Mouse (Mus musculus) kidney, postnatal 0 days (tissue): Measurements from ENCODE around the gene Cep85l. TPM values are rescaled to one million over a fixed set of nuclear protein-coding genes. Genes with fewer than 3 reads are reported as not detected.

Experiments used
- ATAC-seq: fragments of 200-750 bp; cut with Nextera tagmentation; replicated peaks from 2 replicates; pipeline ENCODE4 v1.8.0; 2017; ENCODE audit warnings: low read depth, moderate number of reproducible peaks, moderate TSS enrichment, moderate library complexity; ENCODE audit not compliant: low FRiP score
- DNase-seq: peaks from one replicate; pipeline ENCODE4 v3.0.0-alpha.2; 2016; ENCODE audit warnings: low spot score
- H3K27ac ChIP-seq: fragments of 300-500 bp; sonication (generic); 2 replicates; pipeline ENCODE4 v1.5.1; 2014; ENCODE audit warnings: mild to moderate bottlenecking
- H3K27me3 ChIP-seq: fragments of 300-500 bp; sonication (generic); 2 replicates; pipeline ENCODE4 v1.6.1; 2014; ENCODE audit warnings: low read length, mixed read lengths; ENCODE audit not compliant: insufficient read depth
- H3K36me3 ChIP-seq: fragments of 300-500 bp; sonication (generic); 2 replicates; pipeline ENCODE4 v1.6.1; 2014; ENCODE audit warnings: low read length, mixed read lengths; ENCODE audit not compliant: insufficient read depth
- H3K4me1 ChIP-seq: fragments of 300-500 bp; sonication (generic); replicated peaks from 2 replicates; pipeline ENCODE4 v1.6.1; 2014; ENCODE audit warnings: antibody characterized with exemption, low read length, mixed read lengths; ENCODE audit not compliant: insufficient read depth
- H3K4me2 ChIP-seq: fragments of 300-500 bp; sonication (generic); 2 replicates; pipeline ENCODE4 v1.6.1; 2014; ENCODE audit warnings: mild to moderate bottlenecking, low read length, moderate library complexity, mixed read lengths
- H3K4me3 ChIP-seq: fragments of 300-500 bp; sonication (generic); replicated peaks from 2 replicates; pipeline ENCODE4 v1.5.1; 2014; ENCODE audit warnings: low read depth, low read length
- H3K9ac ChIP-seq: fragments of 300-500 bp; sonication (generic); 2 replicates; pipeline ENCODE4 v1.6.1; 2014; ENCODE audit warnings: low read depth, low read length
- H3K9me3 ChIP-seq: fragments of 300-500 bp; sonication (generic); replicated peaks from 2 replicates; pipeline ENCODE4 v1.6.1; 2016; ENCODE audit warnings: low read length, inconsistent platforms, mixed read lengths
- CTCF ChIP-seq: IDR thresholded peaks from 2 replicates; pipeline ENCODE4 v1.5.1; 2016; ENCODE audit warnings: antibody characterized with exemption, low read depth, mild to moderate bottlenecking, moderate library complexity
- WGBS: fragments of 180-500 bp; shearing (Covaris S2); extraction: QIAGEN DNeasy Blood & Tissue Kit; methylation state at CpG from one replicate; pipeline ENCODE4 v1.1.7; 2014; 5-methylcytosine and 5-hydroxymethylcytosine counted together
- polyA plus RNA-seq: library from polyadenylated mRNA; unstranded; fragments of >200 nt; fragmentation: Nextera tagmentation; extraction: Ambion mirVana; gene quantifications from 2 replicates; pipeline ENCODE4 v1.2.1, GENCODE M21; 2015

The Cep85l gene
- polyA plus RNA-seq, 1 experiment from 2014 or later: 4.7 TPM

- DNase-seq (no peak), ATAC-seq (no peak)
- H3K36me3 ChIP-seq: no peaks in the 10 kb centered on the region
- 72% methylated on average over 6 of the region's 6 CpGs for WGBS
- no peak within 1 kb of the TSS for H3K9ac ChIP-seq
- H3K4me3 ChIP-seq: no peak within 1 kb of the TSS
- H3K4me1 ChIP-seq: no peaks in the 10 kb centered on the region
- no peak within 1 kb of the TSS for H3K27ac ChIP-seq
- no peak for TF ChIP-seq CTCF
- no peaks in the 10 kb centered on the region for H3K9me3 ChIP-seq
- H3K27me3 ChIP-seq: no peaks in the 10 kb centered on the region
- no peak within 1 kb of the TSS for H3K4me2 ChIP-seq
Measured at GRCm38 (mm10) chr10:53337162-53337923, 42.4 kb downstream of the Cep85l start, which contains the start of gene Pln. Pln (plus strand) TSS chr10:53337667.

- H3K9ac ChIP-seq: no peak overlapping the region
- H3K4me3 ChIP-seq: no peak overlapping the region
- H3K4me2 ChIP-seq: no peak overlapping the region
- no peak for TF ChIP-seq CTCF
- WGBS: 90% methylated on average over 3 of the region's 3 CpGs
- no peaks in the 10 kb centered on the region for H3K36me3 ChIP-seq
- H3K9me3 ChIP-seq: no peaks in the 10 kb centered on the region
- no peak overlapping the region for H3K27ac ChIP-seq
- no peaks in the 10 kb centered on the region for H3K27me3 ChIP-seq
- ATAC-seq: no peak
- no peaks in the 10 kb centered on the region for H3K4me1 ChIP-seq
- no peak for DNase-seq
Measured at GRCm38 (mm10) chr10:53335974-53336373, 43.8 kb downstream of the Cep85l start.

- 71% methylated on average over 2 of the region's 2 CpGs for WGBS
- Histone ChIP-seq H3K9me3 (no peaks in the 10 kb centered on the region), H3K4me2 (no peak overlapping the region), H3K4me3 (no peak overlapping the region), H3K27me3 (no peaks in the 10 kb centered on the region), H3K27ac (no peak overlapping the region), H3K4me1 (no peaks in the 10 kb centered on the region), H3K36me3 (no peaks in the 10 kb centered on the region), H3K9ac (no peak overlapping the region)
- DNase-seq (no peak), ATAC-seq (no peak)
- TF ChIP-seq CTCF: no peak
Measured at GRCm38 (mm10) chr10:53335266-53335665, 44.5 kb downstream of the Cep85l start.

- 79% methylated on average over 2 of the region's 2 CpGs for WGBS
- no peaks in the 10 kb centered on the region for H3K4me1 ChIP-seq
- no peak overlapping the region for H3K4me2 ChIP-seq
- no peak overlapping the region for H3K9ac ChIP-seq
- H3K27ac ChIP-seq: no peak overlapping the region
- ATAC-seq: no peak
- no peaks in the 10 kb centered on the region for H3K36me3 ChIP-seq
- H3K27me3 ChIP-seq: no peaks in the 10 kb centered on the region
- no peaks in the 10 kb centered on the region for H3K9me3 ChIP-seq
- DNase-seq: no peak
- H3K4me3 ChIP-seq: no peak overlapping the region
- TF ChIP-seq CTCF: no peak
Measured at GRCm38 (mm10) chr10:53332752-53333151, 47.0 kb downstream of the Cep85l start.

- no peaks in the 10 kb centered on the region for H3K27me3 ChIP-seq
- no peak for TF ChIP-seq CTCF
- DNase-seq (no peak), ATAC-seq (no peak)
- no peak overlapping the region for H3K4me2 ChIP-seq
- no peaks in the 10 kb centered on the region for H3K9me3 ChIP-seq
- 58% methylated on average over 3 of the region's 3 CpGs for WGBS
- no peak overlapping the region for H3K27ac ChIP-seq
- H3K36me3 ChIP-seq: no peaks in the 10 kb centered on the region
- no peaks in the 10 kb centered on the region for H3K4me1 ChIP-seq
- no peak overlapping the region for H3K4me3 ChIP-seq
- no peak overlapping the region for H3K9ac ChIP-seq
Measured at GRCm38 (mm10) chr10:53329257-53329656, 50.5 kb downstream of the Cep85l start.

- no peak for TF ChIP-seq CTCF
- DNase-seq: no peak
- H3K27ac ChIP-seq: no peak overlapping the region
- H3K4me3 ChIP-seq: no peak overlapping the region
- H3K4me1 ChIP-seq: no peaks in the 10 kb centered on the region
- no peaks in the 10 kb centered on the region for H3K9me3 ChIP-seq
- H3K4me2 ChIP-seq: no peak overlapping the region
- no peak overlapping the region for H3K9ac ChIP-seq
- H3K36me3 ChIP-seq: no peaks in the 10 kb centered on the region
- ATAC-seq: no peak
- H3K27me3 ChIP-seq: no peaks in the 10 kb centered on the region
Measured at GRCm38 (mm10) chr10:53326367-53326766, 53.4 kb downstream of the Cep85l start.

- H3K27ac ChIP-seq: no peak overlapping the region
- no peaks in the 10 kb centered on the region for H3K27me3 ChIP-seq
- no peak overlapping the region for H3K9ac ChIP-seq
- WGBS: 42% methylated on average over 1 of the region's 1 CpGs
- no peaks in the 10 kb centered on the region for H3K4me1 ChIP-seq
- no peak overlapping the region for H3K4me3 ChIP-seq
- no peaks in the 10 kb centered on the region for H3K9me3 ChIP-seq
- H3K4me2 ChIP-seq: no peak overlapping the region
- H3K36me3 ChIP-seq: no peaks in the 10 kb centered on the region
- peak; percentile 82 for DNase-seq
- no peak for TF ChIP-seq CTCF
- ATAC-seq: peak; percentile 74
Measured at GRCm38 (mm10) chr10:53324663-53325062, 55.1 kb downstream of the Cep85l start.
